Mouse (Mus musculus): ENCODE results near the gene Rilp. TPM values are rescaled to one million over a fixed set of nuclear protein-coding genes. Genes with fewer than 3 reads are reported as not detected.
A peak's percentile ranks its signal among the peaks of the same experiment; 100 is the strongest.

The Rilp gene
- 2.0 and 2.9 TPM in 2 replicates for polyA plus RNA-seq (2012; rRNA removed)

- peak in 1 of 2 experiments; percentile 35 for DNase-seq (ENCODE audit: extremely low spot score in 1 of 2, low spot score in 1 of 2)
Measured at GRCm38 (mm10) chr11:75509741-75510626, at the start of gene Rilp. Rilp (plus strand) TSS chr11:75510094.

- peak; percentile 93 to 96 for DNase-seq (ENCODE audit: extremely low spot score in 1 of 2, low spot score in 1 of 2)
Measured at GRCm38 (mm10) chr11:75460103-75460843, 49.6 kb upstream of the Rilp start.

GRCm38 (mm10) chr11:75460844-75461742, 48.8 kb upstream of the Rilp start, which contains the start of gene Tlcd2:
Tlcd2 (plus strand) TSS chr11:75461715.
- peak; percentile 99 to 100 for DNase-seq (ENCODE audit: extremely low spot score in 1 of 2, low spot score in 1 of 2)

- no peak for DNase-seq (ENCODE audit: extremely low spot score in 1 of 2, low spot score in 1 of 2)
Measured at GRCm38 (mm10) chr11:75461743-75462252, 48.1 kb upstream of the Rilp start.

GRCm38 (mm10) chr11:75462253-75462783, 47.6 kb upstream of the Rilp start:
- peak in 1 of 2 experiments; percentile 44 for DNase-seq (ENCODE audit: extremely low spot score in 1 of 2, low spot score in 1 of 2)

GRCm38 (mm10) chr11:75462865-75463336, 47.0 kb upstream of the Rilp start:
- peak in 1 of 2 experiments; percentile 73 for DNase-seq (ENCODE audit: extremely low spot score in 1 of 2, low spot score in 1 of 2)

GRCm38 (mm10) chr11:75463624-75464023, 46.3 kb upstream of the Rilp start:
- DNase-seq (ENCODE audit: extremely low spot score in 1 of 2, low spot score in 1 of 2), result no peak

- DNase-seq (ENCODE audit: extremely low spot score in 1 of 2, low spot score in 1 of 2), result no peak
Measured at GRCm38 (mm10) chr11:75464417-75464816, 45.5 kb upstream of the Rilp start.

- DNase-seq (ENCODE audit: extremely low spot score in 1 of 2, low spot score in 1 of 2), result no peak
Measured at GRCm38 (mm10) chr11:75465051-75465450, 44.8 kb upstream of the Rilp start.

GRCm38 (mm10) chr11:75466731-75467505, 43.0 kb upstream of the Rilp start:
- no peak for DNase-seq (ENCODE audit: extremely low spot score in 1 of 2, low spot score in 1 of 2)

- no peak for DNase-seq (ENCODE audit: extremely low spot score in 1 of 2, low spot score in 1 of 2)
Measured at GRCm38 (mm10) chr11:75467512-75468215, 42.2 kb upstream of the Rilp start.

GRCm38 (mm10) chr11:75468410-75468809, 41.5 kb upstream of the Rilp start:
- no peak for DNase-seq (ENCODE audit: extremely low spot score in 1 of 2, low spot score in 1 of 2)

- no peak for DNase-seq (ENCODE audit: extremely low spot score in 1 of 2, low spot score in 1 of 2)
Measured at GRCm38 (mm10) chr11:75469261-75469660, 40.6 kb upstream of the Rilp start.

GRCm38 (mm10) chr11:75470675-75471074, 39.2 kb upstream of the Rilp start:
- DNase-seq (ENCODE audit: extremely low spot score in 1 of 2, low spot score in 1 of 2), result no peak

- no peak for DNase-seq (ENCODE audit: extremely low spot score in 1 of 2, low spot score in 1 of 2)
Measured at GRCm38 (mm10) chr11:75472469-75473081, 37.3 kb upstream of the Rilp start.

- DNase-seq (ENCODE audit: extremely low spot score in 1 of 2, low spot score in 1 of 2), result no peak
Measured at GRCm38 (mm10) chr11:75473376-75473775, 36.5 kb upstream of the Rilp start.

- no peak for DNase-seq (ENCODE audit: extremely low spot score in 1 of 2, low spot score in 1 of 2)
Measured at GRCm38 (mm10) chr11:75486192-75486591, 23.7 kb upstream of the Rilp start.

Measured in frontal cortex, adult 2 months (tissue).